Mouse (Mus musculus): ENCODE data around the gene Amigo2.

The Amigo2 gene

DNA sequence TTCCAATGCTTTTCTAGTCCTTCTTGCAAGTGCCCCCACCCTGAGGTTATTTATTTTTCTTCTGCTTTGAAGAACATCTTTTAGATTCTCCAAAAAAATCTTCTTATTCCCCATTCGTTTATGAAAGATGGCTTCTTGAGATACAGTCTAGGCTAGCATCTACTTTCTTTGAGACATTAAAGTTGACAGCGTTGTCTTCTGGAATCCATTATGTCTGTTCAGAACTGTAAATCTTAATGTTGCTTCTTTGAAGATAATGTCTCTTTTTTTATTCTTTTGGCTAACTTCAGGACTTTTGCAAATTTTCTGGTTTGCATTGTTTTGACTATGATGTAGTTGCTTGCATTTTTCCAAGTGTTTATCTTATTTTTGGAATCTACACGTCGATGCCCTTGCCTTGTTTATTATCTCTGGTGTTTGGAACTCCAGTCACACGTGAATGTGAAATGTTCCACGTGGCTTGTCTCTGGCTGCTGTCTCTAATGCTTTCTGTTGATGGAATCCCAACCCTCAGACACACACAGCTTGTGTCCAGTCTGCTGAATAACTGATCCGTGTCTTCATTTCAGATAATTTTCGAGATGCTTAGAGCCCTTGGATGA, 20.1 kb upstream of the Amigo2 start:
- no peak for DNase-seq (ENCODE audit: low spot score)

GRCm38 (mm10) chr15:97266236-97266845, 19.3 kb upstream of the Amigo2 start:
- DNase-seq (ENCODE audit: low spot score) = no peak

DNA sequence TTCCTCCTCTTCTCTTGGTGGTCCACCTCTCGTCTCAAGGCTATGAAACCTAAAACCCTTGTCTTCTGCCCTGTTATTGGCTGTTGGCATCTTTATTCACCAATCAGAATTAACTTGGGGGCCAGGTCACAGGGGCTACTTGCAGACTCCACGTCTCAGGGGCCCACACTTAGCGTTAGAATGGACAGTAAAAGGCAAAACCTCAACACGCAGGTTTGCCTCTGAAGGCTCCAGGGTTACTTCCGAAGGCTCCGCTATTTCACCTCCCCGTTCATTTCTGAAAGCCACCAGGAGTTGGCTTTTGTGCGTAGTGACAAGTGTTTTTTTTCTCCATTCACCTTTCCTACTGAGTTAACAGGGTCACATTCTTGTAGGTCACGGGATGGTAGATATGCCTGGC, 15.2 kb upstream of the Amigo2 start:
- DNase-seq (ENCODE audit: low spot score) = no peak

- no peak for DNase-seq (ENCODE audit: low spot score)
These were observed 13.0 kb upstream of the Amigo2 start for GRCm38 (mm10) chr15:97259968-97260597.

DNA sequence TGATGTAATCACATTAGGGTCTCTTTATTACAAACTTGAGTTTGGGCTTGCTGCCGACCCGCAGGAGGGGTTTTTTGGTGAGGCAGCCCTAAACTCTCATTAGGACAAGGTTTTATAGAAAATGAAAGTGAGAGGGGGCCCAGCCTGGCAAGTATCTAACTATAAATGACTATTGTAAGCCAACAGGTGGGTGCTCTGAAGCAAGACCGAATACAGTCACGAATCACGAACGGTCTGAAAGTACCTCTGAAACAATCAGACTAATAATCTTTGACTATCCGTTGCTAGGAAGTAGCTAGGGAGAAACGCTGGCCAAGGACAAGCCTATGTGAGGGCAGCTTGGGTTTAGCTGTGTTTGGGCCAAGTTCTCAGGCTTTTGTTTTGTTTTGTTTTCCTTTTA, 12.2 kb upstream of the Amigo2 start:
- DNase-seq (ENCODE audit: low spot score) = no peak

DNA sequence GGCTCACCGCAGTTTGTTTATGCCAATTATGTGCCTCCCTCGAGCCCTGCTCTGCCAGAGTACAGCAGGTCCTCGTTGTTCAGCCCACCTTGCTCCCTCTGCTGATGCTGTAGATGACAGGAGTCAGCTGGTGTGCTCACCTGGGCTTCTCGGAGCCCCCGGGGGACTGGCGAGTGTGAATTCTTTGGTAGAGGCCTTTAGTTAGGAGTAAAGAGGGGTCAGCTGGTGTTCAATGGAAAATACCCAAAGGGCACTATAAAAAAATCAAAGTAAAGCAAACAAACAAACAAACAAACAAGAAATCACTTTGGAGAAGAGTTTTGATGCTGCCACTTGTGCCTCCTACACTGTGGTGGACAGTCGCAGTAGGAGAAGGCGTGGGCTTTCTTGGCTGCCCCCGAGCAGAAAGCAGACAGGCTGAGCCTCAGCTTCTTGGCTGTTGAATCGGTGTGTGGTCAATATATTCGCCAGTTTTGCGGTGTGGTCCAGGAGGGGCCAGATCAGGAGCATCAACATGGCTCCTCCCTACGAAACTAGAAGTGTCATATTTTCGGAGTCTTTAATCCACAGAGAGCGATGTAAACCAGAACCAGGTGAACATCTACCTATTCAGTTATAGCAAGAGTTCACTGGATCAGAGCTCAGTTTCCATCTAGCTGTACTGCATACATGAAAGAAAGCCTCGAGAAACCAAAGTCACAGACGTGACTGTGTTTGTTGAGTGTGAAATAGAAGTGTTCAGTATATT, 11.6 kb upstream of the Amigo2 start:
- no peak for DNase-seq (ENCODE audit: low spot score)

DNA sequence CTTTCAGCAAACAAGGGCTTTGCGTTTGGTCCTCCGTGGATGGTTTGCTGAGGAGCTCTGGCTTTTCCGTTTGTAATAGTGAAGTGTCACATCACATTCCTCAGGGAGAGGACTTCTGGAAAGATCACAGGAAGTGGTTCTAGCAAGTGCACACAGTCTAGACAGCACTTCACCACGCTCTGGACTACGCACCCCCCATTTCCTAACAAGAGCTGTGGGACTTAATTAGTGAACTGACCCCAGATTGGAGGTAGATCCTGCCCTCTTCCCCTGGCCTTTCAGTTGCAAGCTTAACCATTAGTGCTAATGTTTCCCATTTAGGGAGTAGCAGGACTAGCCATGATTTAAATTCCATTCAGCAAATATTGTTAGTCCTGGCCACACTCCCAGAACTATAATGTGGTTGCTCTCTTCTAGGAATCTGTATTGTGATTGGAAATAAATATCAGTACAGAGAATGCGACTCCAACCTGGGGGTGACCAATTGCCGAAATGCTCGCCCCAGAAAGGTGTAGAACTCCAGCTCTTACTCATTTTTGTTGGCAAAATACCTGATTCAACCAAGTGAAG, 10.2 kb upstream of the Amigo2 start:
- DNase-seq (ENCODE audit: low spot score) = no peak

GRCm38 (mm10) chr15:97256411-97256810, 9.3 kb upstream of the Amigo2 start:
- DNase-seq (ENCODE audit: low spot score) = no peak

GRCm38 (mm10) chr15:97255800-97256199, 8.7 kb upstream of the Amigo2 start:
- DNase-seq (ENCODE audit: low spot score) = no peak

- no peak for DNase-seq (ENCODE audit: low spot score)
These were observed 7.3 kb upstream of the Amigo2 start for GRCm38 (mm10) chr15:97254375-97254774.

DNA sequence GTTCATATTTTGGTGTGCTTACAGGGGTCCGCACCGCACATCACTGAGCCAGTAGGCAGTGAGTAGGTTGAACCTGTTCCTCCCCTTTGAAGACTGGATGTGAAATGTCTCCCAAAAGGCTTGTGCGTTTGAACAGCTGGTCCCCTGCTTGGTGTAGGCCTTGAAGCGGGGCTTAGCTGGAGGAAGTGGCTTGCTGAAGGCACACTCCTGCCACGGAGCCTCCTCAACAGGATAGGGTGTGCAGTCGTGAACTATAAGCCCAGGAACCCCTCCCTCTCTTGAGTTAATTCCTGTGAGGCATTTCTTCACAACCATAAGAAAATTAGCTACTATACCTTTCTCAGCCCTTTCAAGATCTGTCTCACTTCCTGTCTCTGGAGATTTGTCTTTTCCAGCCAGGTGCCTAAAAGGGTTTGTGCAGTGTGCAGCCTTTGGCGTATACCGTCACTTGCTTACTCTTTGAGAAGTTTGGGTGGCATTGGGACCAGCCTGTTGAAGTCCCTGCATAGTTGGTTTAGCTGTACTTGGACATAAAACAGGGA, 5.5 kb upstream of the Amigo2 start:
- DNase-seq (ENCODE audit: low spot score) = peak; percentile 80

- no peak for DNase-seq (ENCODE audit: low spot score)
These were observed 2.2 kb upstream of the Amigo2 start for GRCm38 (mm10) chr15:97249322-97249721.

DNA sequence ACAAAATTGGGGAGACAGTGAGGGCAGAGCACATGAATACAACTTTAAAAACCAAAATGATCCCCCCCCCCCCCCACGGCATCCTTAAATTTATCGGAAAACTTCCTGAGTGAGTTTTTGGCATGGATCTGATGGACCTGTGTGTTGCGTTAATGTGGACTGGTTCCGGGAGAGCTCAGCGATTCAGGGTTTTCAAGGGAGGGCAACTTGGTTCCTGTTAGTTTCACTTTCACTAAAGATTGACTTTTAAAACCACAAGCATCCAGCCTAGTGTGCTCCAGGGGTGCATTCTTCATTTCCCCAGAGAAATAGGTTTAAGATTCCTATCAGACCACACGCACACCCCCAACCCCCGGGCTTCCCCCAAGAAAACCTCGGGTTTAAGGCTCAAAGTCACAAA, 1.2 kb upstream of the Amigo2 start:
- peak; percentile 56 for DNase-seq (ENCODE audit: low spot score)

DNA sequence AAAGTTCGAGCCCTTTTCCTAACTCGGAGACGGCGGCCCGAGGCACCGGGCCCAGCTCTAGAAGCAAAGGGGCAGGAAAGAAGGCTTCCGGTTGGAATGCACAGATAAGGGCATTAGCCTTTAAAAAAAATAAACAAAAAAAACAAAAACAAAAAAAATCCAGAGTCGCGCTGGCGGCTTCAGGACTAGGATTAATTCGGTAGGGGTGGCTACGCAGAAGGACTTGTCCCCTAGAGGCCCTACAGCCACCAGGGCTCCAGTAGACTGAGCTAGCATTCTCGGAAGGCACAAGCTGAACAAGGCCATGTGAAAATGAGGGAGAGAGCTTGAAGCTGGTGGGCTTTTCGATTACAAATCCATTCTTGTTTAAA, 689 bp upstream of the Amigo2 start:
- DNase-seq (ENCODE audit: low spot score) = peak; percentile 35

DNA sequence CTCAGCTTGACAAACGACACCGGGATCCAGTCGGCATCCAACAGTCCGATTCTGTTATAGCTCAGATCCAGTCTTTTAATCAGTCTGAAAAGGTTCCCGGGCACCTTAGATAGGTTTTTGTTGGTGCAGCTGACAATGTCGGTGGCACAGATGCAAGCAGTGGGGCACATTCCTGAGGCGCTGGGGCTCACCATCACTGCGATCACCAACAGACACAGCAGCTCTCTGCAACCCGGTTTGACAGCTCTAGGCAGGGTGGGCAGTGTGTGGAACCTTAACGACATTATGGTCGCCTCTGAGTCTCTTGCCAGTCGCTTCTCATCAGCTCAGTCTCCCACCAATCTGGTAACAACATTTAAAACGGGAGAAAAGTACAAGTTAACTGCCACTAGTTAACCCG, 831 bp downstream of the Amigo2 start:
- DNase-seq (ENCODE audit: low spot score) = no peak

GRCm38 (mm10) chr15:97245392-97245791, 1.7 kb downstream of the Amigo2 start:
- peak; percentile 22 for DNase-seq (ENCODE audit: low spot score)

- peak; percentile 69 for DNase-seq (ENCODE audit: low spot score)
These were observed 10.1 kb downstream of the Amigo2 start for GRCm38 (mm10) chr15:97236943-97237342.

GRCm38 (mm10) chr15:97235183-97235582, 11.9 kb downstream of the Amigo2 start:
- peak; percentile 47 for DNase-seq (ENCODE audit: low spot score)

- DNase-seq (ENCODE audit: low spot score) = no peak
These were observed 13.0 kb downstream of the Amigo2 start for GRCm38 (mm10) chr15:97234076-97234475.

GRCm38 (mm10) chr15:97229494-97230077, 17.5 kb downstream of the Amigo2 start:
- DNase-seq (ENCODE audit: low spot score) = no peak

DNA sequence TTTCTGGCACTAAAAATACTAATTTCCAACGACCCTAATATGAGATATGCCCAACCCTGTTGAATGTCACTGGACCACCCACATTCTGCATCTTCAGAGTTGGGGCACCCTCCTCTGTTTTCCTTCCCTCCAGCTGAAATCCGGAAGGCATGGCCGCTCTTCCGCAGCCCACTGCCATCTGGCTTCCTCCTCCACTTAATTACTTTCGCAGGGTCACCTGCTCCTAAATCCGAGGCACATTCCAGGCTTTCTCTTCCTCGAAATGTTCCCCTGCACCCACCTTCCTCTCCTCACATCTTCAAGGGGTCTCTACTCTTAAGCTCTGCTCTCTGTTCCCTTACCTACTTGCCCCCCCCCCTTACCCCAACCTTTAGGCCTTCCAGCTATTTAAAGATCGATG, 23.1 kb downstream of the Amigo2 start:
- DNase-seq (ENCODE audit: low spot score) = no peak

DNA sequence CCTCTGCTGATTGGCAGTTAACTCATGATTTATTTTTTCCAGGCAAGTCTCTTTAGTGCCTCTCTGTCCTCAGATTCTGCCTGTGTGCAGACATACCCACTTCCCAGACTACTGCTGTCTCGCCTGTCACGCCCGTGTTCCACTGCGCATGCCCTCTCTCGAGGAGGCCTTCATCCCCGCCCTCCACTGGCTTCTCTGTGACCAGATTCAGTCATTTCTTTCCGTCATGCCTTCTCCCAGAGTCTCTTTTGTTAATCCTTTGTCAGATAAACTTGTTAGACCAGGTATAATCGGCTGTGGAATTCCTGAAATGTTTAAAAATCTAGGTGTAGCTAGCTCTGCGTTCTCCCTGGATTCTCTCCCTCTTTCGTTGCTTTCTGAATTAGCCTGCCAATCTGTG, 23.7 kb downstream of the Amigo2 start:
- no peak for DNase-seq (ENCODE audit: low spot score)

Measured in T-cell, adult 2 months (primary cell).